Mouse (Mus musculus): Measurements from ENCODE around the gene Ctrl. TPM values are rescaled to one million over a fixed set of nuclear protein-coding genes. Genes with fewer than 3 reads are reported as not detected.
A peak's percentile ranks its signal among the peaks of the same experiment; 100 is the strongest.
"Not testable (repeated sequence)": the region's sequence is repeated elsewhere in the genome, so short reads cannot be mapped to it uniquely, and the experiment has no call there.

Gene Ctrl
- polyA plus RNA-seq (2014; fragmentation: Nextera tagmentation; extraction: Ambion mirVana): 1.1 and 1.3 TPM in 2 replicates

GRCm38 (mm10) chr8:105933762-105934161 is at the start of gene Ctrl:
Gene Ctrl (minus strand): TSS chr8:105933862.
- Histone ChIP-seq H3K27me3 (ENCODE audit: control insufficient read depth, insufficient read depth, low read length) (no peaks in the 10 kb centered on the region), H3K9ac (ENCODE audit: low read depth, low read length) (no peak within 1 kb of the TSS)
- ATAC-seq (replicated peaks; ENCODE audit: insufficient number of reproducible peaks, low FRiP score, low TSS enrichment): no peak

GRCm38 (mm10) chr8:105983406-105983805 is 49.7 kb upstream of the Ctrl start:
- not testable (repeated sequence) for H3K4me1 ChIP-seq (ENCODE audit: control insufficient read depth, insufficient read depth, low read length); H3K4me3 ChIP-seq (ENCODE audit: low read depth, low read length); H3K27ac ChIP-seq (ENCODE audit: low read depth, low read length); H3K9ac ChIP-seq (ENCODE audit: low read depth, low read length); H3K27me3 ChIP-seq (ENCODE audit: control insufficient read depth, insufficient read depth, low read length); H3K36me3 ChIP-seq (ENCODE audit: control insufficient read depth, insufficient read depth, low read length); H3K9me3 ChIP-seq (replicated peaks; ENCODE audit: control insufficient read depth, low read length); ATAC-seq (replicated peaks; ENCODE audit: insufficient number of reproducible peaks, low FRiP score, low TSS enrichment); H3K4me2 ChIP-seq
- WGBS (ENCODE audit: insufficient replicate concordance): 78% methylated on average over 11 of the region's 11 CpGs

More at GRCm38 (mm10) chr8:105933762-105934161, at the start of gene Ctrl:
- Histone ChIP-seq H3K4me3 (ENCODE audit: low read depth, low read length) (no peak within 1 kb of the TSS), H3K4me1 (ENCODE audit: control insufficient read depth, insufficient read depth, low read length) (peaks cover 8% of the 10 kb centered on the region), H3K27ac (ENCODE audit: low read depth, low read length) (no peak within 1 kb of the TSS), H3K36me3 (ENCODE audit: control insufficient read depth, insufficient read depth, low read length) (peaks cover 4% of the 10 kb centered on the region; the same call in 1 of the 2 replicates), H3K4me2 (no peak within 1 kb of the TSS), H3K9me3 (replicated peaks; ENCODE audit: control insufficient read depth, low read length) (no peaks in the 10 kb centered on the region)
- 87% methylated on average over 2 of the region's 2 CpGs for WGBS (ENCODE audit: insufficient replicate concordance)

- Histone ChIP-seq H3K9ac (ENCODE audit: low read depth, low read length) (no peak overlapping the region), H3K4me3 (ENCODE audit: low read depth, low read length) (no peak overlapping the region), H3K27ac (ENCODE audit: low read depth, low read length) (no peak overlapping the region), H3K27me3 (ENCODE audit: control insufficient read depth, insufficient read depth, low read length) (no peaks in the 10 kb centered on the region), H3K4me1 (ENCODE audit: control insufficient read depth, insufficient read depth, low read length) (no peaks in the 10 kb centered on the region), H3K4me2 (no peak overlapping the region), H3K36me3 (ENCODE audit: control insufficient read depth, insufficient read depth, low read length) (no peaks in the 10 kb centered on the region), H3K9me3 (replicated peaks; ENCODE audit: control insufficient read depth, low read length) (no peaks in the 10 kb centered on the region)
- no peak for ATAC-seq (replicated peaks; ENCODE audit: insufficient number of reproducible peaks, low FRiP score, low TSS enrichment)
- WGBS (ENCODE audit: insufficient replicate concordance): 91% methylated on average over 1 of the region's 1 CpGs
Observed at GRCm38 (mm10) chr8:105981146-105981545, 47.5 kb upstream of the Ctrl start.

GRCm38 (mm10) chr8:105979325-105979724 is 45.7 kb upstream of the Ctrl start, which contains the start of gene Dpep3:
Gene Dpep3 (minus strand): TSS chr8:105979429.
- no peak within 1 kb of the TSS for H3K27ac ChIP-seq (ENCODE audit: low read depth, low read length)
- no peak within 1 kb of the TSS for H3K4me2 ChIP-seq
- no peaks in the 10 kb centered on the region for H3K36me3 ChIP-seq (ENCODE audit: control insufficient read depth, insufficient read depth, low read length)
- H3K4me3 ChIP-seq (ENCODE audit: low read depth, low read length): no peak within 1 kb of the TSS
- no peaks in the 10 kb centered on the region for H3K4me1 ChIP-seq (ENCODE audit: control insufficient read depth, insufficient read depth, low read length)
- no peaks in the 10 kb centered on the region for H3K9me3 ChIP-seq (replicated peaks; ENCODE audit: control insufficient read depth, low read length)
- no peaks in the 10 kb centered on the region for H3K27me3 ChIP-seq (ENCODE audit: control insufficient read depth, insufficient read depth, low read length)
- H3K9ac ChIP-seq (ENCODE audit: low read depth, low read length): no peak within 1 kb of the TSS
- WGBS (ENCODE audit: insufficient replicate concordance): 89% methylated on average over 15 of the region's 15 CpGs
- ATAC-seq (replicated peaks; ENCODE audit: insufficient number of reproducible peaks, low FRiP score, low TSS enrichment): no peak

GRCm38 (mm10) chr8:105975363-105975762 is 41.7 kb upstream of the Ctrl start:
- Histone ChIP-seq H3K4me3 (ENCODE audit: low read depth, low read length) (no peak overlapping the region), H3K4me2 (no peak overlapping the region), H3K27me3 (ENCODE audit: control insufficient read depth, insufficient read depth, low read length) (no peaks in the 10 kb centered on the region), H3K9ac (ENCODE audit: low read depth, low read length) (no peak overlapping the region), H3K9me3 (replicated peaks; ENCODE audit: control insufficient read depth, low read length) (no peaks in the 10 kb centered on the region), H3K27ac (ENCODE audit: low read depth, low read length) (no peak overlapping the region), H3K36me3 (ENCODE audit: control insufficient read depth, insufficient read depth, low read length) (no peaks in the 10 kb centered on the region), H3K4me1 (ENCODE audit: control insufficient read depth, insufficient read depth, low read length) (no peaks in the 10 kb centered on the region)
- 60% methylated on average over 7 of the region's 7 CpGs for WGBS (ENCODE audit: insufficient replicate concordance)
- ATAC-seq (replicated peaks; ENCODE audit: insufficient number of reproducible peaks, low FRiP score, low TSS enrichment): no peak

- Histone ChIP-seq H3K4me2 (no peak overlapping the region), H3K9me3 (replicated peaks; ENCODE audit: control insufficient read depth, low read length) (no peaks in the 10 kb centered on the region), H3K9ac (ENCODE audit: low read depth, low read length) (no peak overlapping the region), H3K4me1 (ENCODE audit: control insufficient read depth, insufficient read depth, low read length) (peaks cover 11% of the 10 kb centered on the region), H3K36me3 (ENCODE audit: control insufficient read depth, insufficient read depth, low read length) (no peaks in the 10 kb centered on the region), H3K27ac (ENCODE audit: low read depth, low read length) (no peak overlapping the region), H3K27me3 (ENCODE audit: control insufficient read depth, insufficient read depth, low read length) (no peaks in the 10 kb centered on the region), H3K4me3 (ENCODE audit: low read depth, low read length) (no peak overlapping the region)
- whole genome bisulfite sequencing (ENCODE audit: insufficient replicate concordance): 75% methylated on average over 8 of the region's 8 CpGs
- no peak for ATAC-seq (replicated peaks; ENCODE audit: insufficient number of reproducible peaks, low FRiP score, low TSS enrichment)
Observed at GRCm38 (mm10) chr8:105971019-105971720, 37.5 kb upstream of the Ctrl start.

GRCm38 (mm10) chr8:105969367-105969766 is 35.7 kb upstream of the Ctrl start:
- no peak overlapping the region for H3K4me3 ChIP-seq (ENCODE audit: low read depth, low read length)
- H3K36me3 ChIP-seq (ENCODE audit: control insufficient read depth, insufficient read depth, low read length): no peaks in the 10 kb centered on the region
- no peak overlapping the region for H3K4me2 ChIP-seq
- no peak overlapping the region for H3K27ac ChIP-seq (ENCODE audit: low read depth, low read length)
- 79% methylated on average over 1 of the region's 1 CpGs for WGBS (ENCODE audit: insufficient replicate concordance)
- no peak overlapping the region for H3K9ac ChIP-seq (ENCODE audit: low read depth, low read length)
- H3K27me3 ChIP-seq (ENCODE audit: control insufficient read depth, insufficient read depth, low read length): no peaks in the 10 kb centered on the region
- H3K9me3 ChIP-seq (replicated peaks; ENCODE audit: control insufficient read depth, low read length): no peaks in the 10 kb centered on the region
- H3K4me1 ChIP-seq (ENCODE audit: control insufficient read depth, insufficient read depth, low read length): peaks cover 21% of the 10 kb centered on the region
- ATAC-seq (replicated peaks; ENCODE audit: insufficient number of reproducible peaks, low FRiP score, low TSS enrichment): no peak

- H3K4me3 ChIP-seq (ENCODE audit: low read depth, low read length): peak overlapping the region; percentile 84
- H3K36me3 ChIP-seq (ENCODE audit: control insufficient read depth, insufficient read depth, low read length): no peaks in the 10 kb centered on the region
- peak overlapping the region; percentile 58; the same call in 1 of the 2 replicates for H3K9ac ChIP-seq (ENCODE audit: low read depth, low read length)
- H3K27ac ChIP-seq (ENCODE audit: low read depth, low read length): peak overlapping the region; percentile 91
- H3K4me1 ChIP-seq (ENCODE audit: control insufficient read depth, insufficient read depth, low read length): peaks cover 32% of the 10 kb centered on the region
- H3K9me3 ChIP-seq (replicated peaks; ENCODE audit: control insufficient read depth, low read length): no peaks in the 10 kb centered on the region
- WGBS (ENCODE audit: insufficient replicate concordance): 3% methylated on average over 19 of the region's 19 CpGs
- H3K4me2 ChIP-seq: peak overlapping the region; percentile 89
- ATAC-seq (replicated peaks; ENCODE audit: insufficient number of reproducible peaks, low FRiP score, low TSS enrichment): peak; percentile 7; the same call in 1 of the 2 replicates
- H3K27me3 ChIP-seq (ENCODE audit: control insufficient read depth, insufficient read depth, low read length): no peaks in the 10 kb centered on the region
Observed at GRCm38 (mm10) chr8:105966692-105967311, 33.1 kb upstream of the Ctrl start.

Data from heart, embryonic 11.5 days (tissue).